Mouse (Mus musculus): ENCODE results near the gene Fam98a.

DNA sequence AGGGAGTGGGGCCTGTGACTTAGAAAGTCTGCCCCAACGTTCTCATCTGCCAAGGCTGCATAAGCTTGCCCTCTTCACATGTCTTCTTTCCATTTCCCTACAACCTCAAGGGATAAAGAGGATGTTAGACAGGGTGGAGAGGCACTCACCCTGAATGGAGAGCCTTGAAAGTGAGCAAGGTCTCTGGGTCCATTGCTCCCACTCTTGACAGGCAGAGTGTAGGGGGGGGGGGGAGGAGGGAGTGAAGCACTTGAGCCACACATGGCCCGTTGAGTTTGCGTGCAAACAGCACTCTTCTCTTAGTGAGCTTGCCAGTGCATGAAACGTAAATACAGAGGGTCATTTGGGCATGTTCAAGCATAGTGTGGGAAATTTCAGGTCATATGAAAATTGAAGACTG lies 56.5 kb downstream of the Fam98a start:
- no peak for TF ChIP-seq ZC3H11A (IDR thresholded peaks at IDR 0.05; ENCODE audit: borderline replicate concordance, low read depth, low read length)
- no peak for TF ChIP-seq ZNF384 (IDR thresholded peaks at IDR 0.05; ENCODE audit: low read depth, low read length)
- no peak for TF ChIP-seq CHD2 (IDR thresholded peaks at IDR 0.05; ENCODE audit: low read depth, low read length)

Data from ES-E14 (cell line).